Mouse (Mus musculus) bone marrow macrophage, adult 2 months (primary cell): ENCODE measurements around the gene Pnliprp1. TPM values are rescaled to one million over a fixed set of nuclear protein-coding genes. Genes with fewer than 3 reads are reported as not detected.

Source experiments
- H3K27ac ChIP-seq: 2 replicates; pipeline ENCODE4 v1.5.1; 2012; ENCODE audit warnings: low read depth, low read length; ENCODE audit not compliant: insufficient read depth
- H3K4me1 ChIP-seq: 2 replicates; pipeline ENCODE4 v1.6.1; 2012; ENCODE audit warnings: low read length; ENCODE audit not compliant: control insufficient read depth, insufficient read depth
- H3K4me3 ChIP-seq: 2 replicates; pipeline ENCODE4 v1.5.1; 2012; ENCODE audit warnings: mild to moderate bottlenecking, low read length, moderate library complexity; ENCODE audit not compliant: insufficient read depth
- CTCF ChIP-seq: IDR thresholded peaks from 2 replicates; pipeline ENCODE4 v1.5.1; 2012; ENCODE audit warnings: low read depth, mild to moderate bottlenecking, low read length, moderate library complexity
- POLR2A ChIP-seq: IDR thresholded peaks from 2 replicates; pipeline ENCODE4 v1.6.1; 2012; ENCODE audit warnings: mild to moderate bottlenecking, low read depth, low read length, borderline replicate concordance
- polyA plus RNA-seq: library from polyadenylated mRNA; stranded (reverse); fragments of >200 nt; gene quantifications from 2 replicates; pipeline ENCODE4 v1.2.4, GENCODE M21; 2012; ENCODE audit not compliant: missing spikeins, insufficient read depth, insufficient read length

The Pnliprp1 gene
- polyA plus RNA-seq, 1 experiment: not detected

DNA sequence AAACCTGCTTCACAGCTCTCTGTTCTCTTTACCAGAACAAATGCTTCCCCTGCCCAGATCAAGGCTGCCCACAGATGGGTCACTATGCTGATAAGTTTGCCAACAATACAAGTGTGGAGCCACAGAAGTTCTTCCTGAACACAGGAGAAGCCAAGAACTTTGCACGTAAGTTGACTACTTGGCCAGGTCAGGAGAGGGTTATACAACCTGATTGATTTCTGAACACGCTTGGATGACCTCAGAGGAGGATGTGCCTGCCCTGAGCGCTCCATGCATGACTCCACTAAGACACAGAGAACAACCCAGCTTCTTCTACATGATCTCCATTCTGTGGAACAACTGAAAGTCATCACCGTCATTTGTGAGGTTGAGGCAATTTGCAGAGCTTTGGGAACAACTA lies 9.4 kb downstream of the Pnliprp1 start:
- Histone ChIP-seq H3K4me3 (no peak overlapping the region), H3K4me1 (no peaks in the 10 kb centered on the region), H3K27ac (no peak overlapping the region)
- TF ChIP-seq POLR2A (no peak), CTCF (no peak)

- no peak for TF ChIP-seq POLR2A
- no peak for TF ChIP-seq CTCF
- H3K27ac ChIP-seq: no peak overlapping the region
- no peak overlapping the region for H3K4me3 ChIP-seq
- no peaks in the 10 kb centered on the region for H3K4me1 ChIP-seq
Observed at GRCm38 (mm10) chr19:58741036-58741435, 12.3 kb downstream of the Pnliprp1 start.

- no peaks in the 10 kb centered on the region for H3K4me1 ChIP-seq
- H3K27ac ChIP-seq: no peak overlapping the region
- TF ChIP-seq POLR2A (no peak), CTCF (no peak)
- H3K4me3 ChIP-seq: no peak overlapping the region
Observed at GRCm38 (mm10) chr19:58742711-58743110, 14.0 kb downstream of the Pnliprp1 start.

DNA sequence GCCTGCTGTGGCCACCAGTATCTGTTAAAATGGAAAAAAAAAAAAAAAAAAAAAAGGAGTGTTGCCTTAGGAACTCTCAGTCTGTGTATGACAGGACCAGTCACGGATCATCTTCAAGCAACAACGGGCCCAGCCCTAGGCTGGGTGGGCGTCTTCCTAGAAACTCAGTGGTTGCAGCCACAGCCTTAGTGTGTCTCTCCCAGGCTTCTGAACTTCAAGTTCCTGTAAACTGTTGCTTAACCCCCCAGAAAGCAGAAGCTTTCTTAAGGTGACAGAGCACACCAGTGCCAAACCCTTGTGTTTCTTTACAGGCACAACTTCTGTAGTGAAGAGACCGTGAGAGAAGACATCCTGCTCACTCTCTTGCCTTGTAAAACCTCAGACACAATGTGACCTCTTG lies 15.0 kb downstream of the Pnliprp1 start:
- H3K27ac ChIP-seq: no peak overlapping the region
- TF ChIP-seq CTCF (no peak), POLR2A (no peak)

GRCm38 (mm10) chr19:58747498-58748000 lies 18.9 kb downstream of the Pnliprp1 start:
- TF ChIP-seq POLR2A (no peak), CTCF (no peak)
- Histone ChIP-seq H3K4me1 (no peaks in the 10 kb centered on the region), H3K4me3 (no peak overlapping the region), H3K27ac (no peak overlapping the region)

More for the DNA sequence above, 15.0 kb downstream of the Pnliprp1 start:
- Histone ChIP-seq H3K4me1 (no peaks in the 10 kb centered on the region), H3K4me3 (no peak overlapping the region)

GRCm38 (mm10) chr19:58750822-58751221 lies 22.1 kb downstream of the Pnliprp1 start:
- H3K4me1 ChIP-seq: no peaks in the 10 kb centered on the region
- H3K4me3 ChIP-seq: no peak overlapping the region
- TF ChIP-seq CTCF: no peak
- no peak overlapping the region for H3K27ac ChIP-seq

DNA sequence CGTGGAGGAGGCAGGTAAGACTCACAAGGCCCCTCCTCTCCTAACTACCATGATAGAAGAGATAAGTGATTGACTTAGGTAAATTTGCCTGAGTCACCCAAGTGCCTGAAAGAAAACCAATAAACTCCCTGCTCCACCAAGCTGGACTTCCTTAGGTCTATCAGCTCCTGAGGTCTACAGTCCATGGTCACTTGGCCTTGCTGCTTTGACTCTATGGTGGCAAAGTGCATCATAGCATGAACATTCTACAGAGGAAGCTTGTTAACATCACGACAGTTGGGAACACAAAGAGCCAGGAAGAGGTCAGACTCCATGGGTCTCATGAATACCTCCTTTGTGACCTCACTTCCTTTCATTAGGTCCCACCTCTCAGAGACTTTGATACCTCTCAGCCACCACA lies 22.8 kb downstream of the Pnliprp1 start:
- no peak overlapping the region for H3K27ac ChIP-seq
- TF ChIP-seq CTCF: no peak
- TF ChIP-seq POLR2A: no peak
- no peak overlapping the region for H3K4me3 ChIP-seq
- H3K4me1 ChIP-seq: no peaks in the 10 kb centered on the region

DNA sequence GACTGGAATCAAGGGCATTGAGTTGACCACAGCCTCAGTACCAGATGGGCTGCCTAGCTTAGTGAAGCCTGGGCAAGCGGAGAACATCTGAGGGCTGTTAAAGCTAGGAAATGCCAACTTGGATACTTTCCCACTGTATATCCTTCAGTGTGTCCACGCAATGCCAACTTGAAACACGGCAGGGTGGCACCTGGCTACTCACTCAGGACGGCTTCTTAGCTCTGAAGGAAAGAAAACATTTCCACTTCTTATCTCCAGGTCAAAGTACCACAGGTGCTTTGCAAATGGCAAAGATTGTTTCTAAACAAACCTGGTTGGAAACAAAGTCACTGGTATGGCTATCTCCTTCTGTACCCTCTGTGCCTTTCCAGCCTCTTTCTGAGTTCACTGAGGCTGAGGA lies 30.2 kb downstream of the Pnliprp1 start:
- TF ChIP-seq CTCF (no peak), POLR2A (no peak)
- no peaks in the 10 kb centered on the region for H3K4me1 ChIP-seq

DNA sequence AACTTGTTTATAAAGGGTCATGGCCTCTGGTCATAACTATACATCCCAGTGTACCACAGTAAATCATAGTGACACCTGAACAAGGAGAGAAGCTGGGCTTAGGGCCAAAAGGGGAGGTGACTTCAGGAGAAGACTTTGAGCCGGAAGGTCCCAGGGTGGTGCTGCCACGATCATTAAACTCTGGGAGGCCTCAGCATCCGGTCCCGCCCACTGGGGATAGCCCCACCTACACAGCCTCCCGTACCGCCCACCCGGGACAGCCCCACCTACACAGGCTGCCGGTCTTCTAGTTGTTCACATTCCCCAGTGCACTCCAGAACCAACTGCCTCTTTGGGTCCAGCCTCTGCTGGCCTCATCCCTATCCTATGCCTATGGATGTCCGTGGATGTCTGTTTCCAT lies 30.7 kb downstream of the Pnliprp1 start, which contains the start of gene Pnliprp2:
Pnliprp2 (plus strand) TSS at position 297 of the 400 bp plus-strand sequence.
- Histone ChIP-seq H3K27ac (no peak within 1 kb of the TSS), H3K4me1 (no peaks in the 10 kb centered on the region), H3K4me3 (no peak within 1 kb of the TSS)
- TF ChIP-seq POLR2A (no peak), CTCF (no peak)

More for the DNA sequence above, 30.2 kb downstream of the Pnliprp1 start:
- Histone ChIP-seq H3K4me3 (no peak overlapping the region), H3K27ac (no peak overlapping the region)

DNA sequence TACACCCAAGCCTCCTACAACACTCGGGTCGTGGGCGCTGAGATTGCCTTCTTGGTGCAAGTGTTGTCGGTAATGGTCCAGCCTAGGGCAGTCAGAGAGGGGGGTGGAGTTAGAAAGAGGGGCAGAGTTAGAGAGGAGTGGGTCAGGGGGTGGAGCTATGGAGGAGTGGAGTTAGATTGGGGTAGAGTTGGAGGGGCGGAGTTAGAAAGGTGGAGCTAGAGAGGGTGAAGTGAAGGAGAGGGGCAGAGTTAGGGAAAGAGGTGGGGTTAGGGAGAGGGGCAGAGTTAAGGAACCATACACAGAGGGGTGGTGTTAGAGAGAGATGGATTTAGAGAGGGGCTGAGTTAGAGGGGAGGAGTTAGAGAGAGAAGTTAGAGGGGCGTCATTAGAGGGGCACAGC lies 33.6 kb downstream of the Pnliprp1 start:
- TF ChIP-seq CTCF: no peak
- TF ChIP-seq POLR2A: no peak
- Histone ChIP-seq H3K4me3 (no peak overlapping the region), H3K4me1 (no peaks in the 10 kb centered on the region), H3K27ac (no peak overlapping the region)

DNA sequence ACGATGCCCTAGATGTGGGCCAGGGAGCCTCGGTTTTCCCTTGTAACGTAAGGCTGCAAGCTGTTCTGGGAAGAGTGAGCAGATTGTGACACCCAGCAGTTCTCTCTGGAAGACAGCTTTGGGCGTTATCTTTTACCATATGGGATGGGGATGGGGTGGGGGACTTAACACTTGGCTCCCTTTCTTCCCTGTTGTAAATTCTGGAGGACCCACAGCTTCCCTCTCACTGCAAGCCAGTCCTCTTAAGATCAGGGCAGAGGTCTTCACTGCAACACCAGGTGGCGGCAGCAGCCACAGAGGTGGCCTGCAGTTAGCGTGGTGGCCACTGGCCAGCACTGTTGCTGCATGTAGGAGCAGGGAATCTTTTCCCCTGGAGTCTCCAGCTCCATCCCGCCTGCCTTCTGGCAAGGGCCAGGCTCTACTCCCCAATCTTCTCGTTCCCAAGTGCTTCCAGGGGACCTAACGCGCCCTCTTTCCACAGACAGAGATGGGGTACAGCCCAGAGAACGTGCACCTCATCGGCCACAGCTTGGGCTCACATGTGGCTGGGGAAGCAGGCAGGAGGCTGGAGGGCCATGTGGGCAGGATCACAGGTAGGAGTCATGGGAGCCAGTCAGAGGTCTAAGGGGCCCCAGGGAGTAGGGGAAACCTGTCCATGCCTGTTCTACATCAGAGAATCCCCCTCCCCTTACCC lies 34.3 kb downstream of the Pnliprp1 start:
- Histone ChIP-seq H3K4me1 (no peaks in the 10 kb centered on the region), H3K27ac (no peak overlapping the region), H3K4me3 (no peak overlapping the region)
- TF ChIP-seq POLR2A (no peak), CTCF (no peak)
